Mouse (Mus musculus) midbrain, embryonic 16.5 days (tissue): ENCODE data around the gene Set. TPM values are rescaled to one million over a fixed set of nuclear protein-coding genes. Genes with fewer than 3 reads are reported as not detected.

Source experiments
- ATAC-seq: fragments of 200-750 bp; cut with Nextera tagmentation; 2 replicates; pipeline ENCODE4 v1.8.0; 2017; ENCODE audit warnings: moderate TSS enrichment
- H3K27ac ChIP-seq: fragments of 300-500 bp; sonication (generic); 2 replicates; pipeline ENCODE4 v1.5.1; 2014; ENCODE audit warnings: mild to moderate bottlenecking, low read length, mixed read lengths
- H3K27me3 ChIP-seq: fragments of 300-500 bp; sonication (generic); 2 replicates; pipeline ENCODE4 v1.6.1; 2014; ENCODE audit warnings: low read depth, low read length, mixed read lengths; ENCODE audit not compliant: control insufficient read depth, insufficient read depth
- H3K36me3 ChIP-seq: fragments of 300-500 bp; sonication (generic); 2 replicates; pipeline ENCODE4 v1.6.1; 2014; ENCODE audit warnings: mild to moderate bottlenecking, low read length, moderate library complexity, mixed read lengths; ENCODE audit not compliant: control insufficient read depth, insufficient read depth
- H3K4me1 ChIP-seq: fragments of 300-500 bp; sonication (generic); 2 replicates; pipeline ENCODE4 v1.6.1; 2014; ENCODE audit warnings: mild to moderate bottlenecking, low read length, mixed read lengths; ENCODE audit not compliant: control insufficient read depth, insufficient read depth
- H3K4me2 ChIP-seq: fragments of 300-500 bp; sonication (generic); 2 replicates; pipeline ENCODE4 v1.6.1; 2014; ENCODE audit warnings: mild to moderate bottlenecking, low read length, mixed read lengths
- H3K4me3 ChIP-seq: fragments of 300-500 bp; sonication (generic); 2 replicates; pipeline ENCODE4 v1.5.1; 2014; ENCODE audit warnings: low read depth, mild to moderate bottlenecking, low read length, moderate library complexity, mixed read lengths
- H3K9ac ChIP-seq: fragments of 300-500 bp; sonication (generic); 2 replicates; pipeline ENCODE4 v1.6.1; 2014; ENCODE audit warnings: low read depth, low read length, mixed read lengths
- H3K9me3 ChIP-seq: fragments of 300-500 bp; sonication (generic); replicated peaks from 2 replicates; pipeline ENCODE4 v1.6.1; 2014; ENCODE audit warnings: mild to moderate bottlenecking, low read length, mixed read lengths; ENCODE audit not compliant: control insufficient read depth, poor library complexity, severe bottlenecking
- WGBS: fragments of 180-500 bp; shearing (Covaris S2); extraction: QIAGEN DNeasy Blood & Tissue Kit; methylation state at CpG from one replicate; pipeline ENCODE4 v1.1.7; 2014; 5-methylcytosine and 5-hydroxymethylcytosine counted together
- polyA plus RNA-seq: library from polyadenylated mRNA; unstranded; fragments of >200 nt; fragmentation: Nextera tagmentation; extraction: Ambion mirVana; gene quantifications from 2 replicates; pipeline ENCODE4 v1.2.1, GENCODE M21; 2015

Gene Set
- polyA plus RNA-seq, 1 experiment from 2014 or later = 314 TPM

- H3K27ac ChIP-seq = no peak within 1 kb of the TSS
- no peaks in the 10 kb centered on the region for H3K27me3 ChIP-seq
- under 1% methylated on average over 53 of the region's 53 CpGs for WGBS
- H3K9me3 ChIP-seq = no peaks in the 10 kb centered on the region
- H3K36me3 ChIP-seq = 0 out of 2 replicates have a peak, but pooled peaks cover 1% of the 10 kb centered on the region
- H3K4me1 ChIP-seq = peaks cover 9% of the 10 kb centered on the region
- H3K4me3 ChIP-seq = peak within 1 kb of the TSS; percentile 42
- H3K9ac ChIP-seq = peak within 1 kb of the TSS; percentile 50
- H3K4me2 ChIP-seq = peak within 1 kb of the TSS; percentile 91
- ATAC-seq = peak; percentile 76
Measured at GRCm38 (mm10) chr2:30077502-30078348, 20.5 kb downstream of the Set start, which contains the start of gene Pkn3. Pkn3 (plus strand) TSS chr2:30077684.

GRCm38 (mm10) chr2:30078349-30078712, 21.2 kb downstream of the Set start:
- Histone ChIP-seq H3K27ac (no peak overlapping the region), H3K4me2 (no peak overlapping the region), H3K36me3 (no peaks in the 10 kb centered on the region), H3K9me3 (no peaks in the 10 kb centered on the region), H3K9ac (no peak overlapping the region), H3K4me1 (peaks cover 9% of the 10 kb centered on the region), H3K4me3 (no peak overlapping the region), H3K27me3 (no peaks in the 10 kb centered on the region)
- 25% methylated on average over 10 of the region's 10 CpGs for WGBS
- no peak for ATAC-seq

DNA sequence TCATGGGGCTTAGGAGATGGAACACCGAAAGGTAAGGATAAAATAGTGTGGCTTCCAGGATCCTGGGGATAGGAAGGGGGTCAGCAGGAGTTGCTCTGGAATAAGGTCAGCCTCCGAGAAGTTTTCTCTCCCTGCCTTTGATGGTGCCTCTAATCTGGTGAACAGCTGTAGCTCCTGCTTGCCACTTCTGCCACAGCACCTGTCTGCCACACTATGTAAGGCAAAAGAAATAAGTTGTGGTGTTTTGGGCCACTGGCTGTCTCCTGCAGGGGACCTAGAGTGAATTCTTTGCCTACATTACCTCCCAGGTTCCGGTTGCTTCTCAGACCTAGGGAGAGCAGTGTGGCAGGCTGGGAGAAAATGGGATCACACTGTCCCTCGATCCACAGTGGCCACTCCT, 21.6 kb downstream of the Set start:
- no peak overlapping the region for H3K27ac ChIP-seq
- H3K4me3 ChIP-seq = no peak overlapping the region
- WGBS = 73% methylated on average over 4 of the region's 4 CpGs
- no peak overlapping the region for H3K9ac ChIP-seq
- H3K4me2 ChIP-seq = no peak overlapping the region
- no peaks in the 10 kb centered on the region for H3K27me3 ChIP-seq
- no peak for ATAC-seq
- H3K4me1 ChIP-seq = peaks cover 9% of the 10 kb centered on the region
- no peaks in the 10 kb centered on the region for H3K36me3 ChIP-seq
- H3K9me3 ChIP-seq = no peaks in the 10 kb centered on the region

GRCm38 (mm10) chr2:30080181-30080800, 23.1 kb downstream of the Set start:
- 88% methylated on average over 15 of the region's 15 CpGs for WGBS
- no peak overlapping the region for H3K9ac ChIP-seq
- H3K36me3 ChIP-seq = no peaks in the 10 kb centered on the region
- H3K9me3 ChIP-seq = no peaks in the 10 kb centered on the region
- H3K27ac ChIP-seq = no peak overlapping the region
- H3K27me3 ChIP-seq = no peaks in the 10 kb centered on the region
- no peak for ATAC-seq
- peaks cover 11% of the 10 kb centered on the region for H3K4me1 ChIP-seq
- H3K4me2 ChIP-seq = no peak overlapping the region
- no peak overlapping the region for H3K4me3 ChIP-seq

GRCm38 (mm10) chr2:30084113-30084512, 26.9 kb downstream of the Set start:
- Histone ChIP-seq H3K27me3 (no peaks in the 10 kb centered on the region), H3K9me3 (no peaks in the 10 kb centered on the region), H3K27ac (no peak overlapping the region), H3K4me2 (peak overlapping the region; percentile 46), H3K4me3 (no peak overlapping the region), H3K4me1 (peaks cover 3% of the 10 kb centered on the region; the same call in 1 of the 2 replicates), H3K36me3 (no peaks in the 10 kb centered on the region), H3K9ac (no peak overlapping the region)
- ATAC-seq = no peak
- WGBS = 54% methylated on average over 5 of the region's 5 CpGs

GRCm38 (mm10) chr2:30084632-30085031, 27.5 kb downstream of the Set start:
- Histone ChIP-seq H3K27me3 (no peaks in the 10 kb centered on the region), H3K4me3 (peak overlapping the region; percentile 4; the same call in 1 of the 2 replicates), H3K4me1 (peaks cover 3% of the 10 kb centered on the region; the same call in 1 of the 2 replicates), H3K9me3 (no peaks in the 10 kb centered on the region), H3K9ac (peak overlapping the region; percentile 27), H3K27ac (no peak overlapping the region), H3K4me2 (peak overlapping the region; percentile 46), H3K36me3 (no peaks in the 10 kb centered on the region)
- no peak for ATAC-seq
- WGBS = 6% methylated on average over 12 of the region's 12 CpGs

DNA sequence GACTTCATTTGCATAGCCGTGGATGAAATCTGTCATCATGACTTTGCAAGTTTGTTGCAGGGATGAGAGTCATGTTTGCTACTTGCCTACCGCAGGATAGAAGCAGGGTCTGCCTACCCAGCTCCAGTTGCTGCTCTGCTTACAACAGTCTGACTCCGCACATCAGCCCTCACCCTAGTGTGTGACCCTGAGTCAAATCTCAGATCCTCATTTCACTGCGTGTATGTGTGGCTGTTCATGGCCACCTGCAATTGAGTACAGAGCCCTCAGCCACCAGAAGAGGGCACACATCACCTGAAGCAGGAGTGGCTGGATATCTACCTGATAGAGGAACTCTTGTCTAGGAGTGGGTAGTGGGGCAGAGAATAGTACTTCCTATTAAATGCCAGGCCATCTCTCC, 30.1 kb downstream of the Set start:
- peaks cover 3% of the 10 kb centered on the region; the same call in 1 of the 2 replicates for H3K4me1 ChIP-seq
- ATAC-seq = no peak
- WGBS = 94% methylated on average over 4 of the region's 4 CpGs

DNA sequence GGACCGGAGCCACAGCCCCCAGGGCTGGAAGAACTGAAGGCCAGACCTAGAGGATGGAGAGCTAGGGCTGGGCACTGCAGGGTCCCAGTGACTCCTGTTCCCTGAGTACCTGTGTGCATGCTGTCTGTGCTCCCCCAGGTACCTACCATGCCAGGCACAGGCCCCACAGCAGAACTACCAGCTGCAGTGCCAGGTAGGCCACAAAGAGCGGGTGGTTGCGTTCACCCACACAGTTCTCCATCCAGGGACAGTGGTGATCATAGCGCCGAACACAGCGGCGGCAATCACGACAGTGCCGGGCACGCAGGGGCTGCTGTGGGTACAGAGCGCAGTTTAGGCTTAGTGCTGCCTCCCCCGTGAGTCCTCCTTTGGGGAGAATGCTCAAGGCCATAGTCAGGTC, 34.3 kb downstream of the Set start:
- H3K27ac ChIP-seq = no peak overlapping the region
- H3K27me3 ChIP-seq = no peaks in the 10 kb centered on the region
- no peak overlapping the region for H3K4me2 ChIP-seq
- WGBS = 96% methylated on average over 12 of the region's 12 CpGs
- peaks cover 12% of the 10 kb centered on the region for H3K4me1 ChIP-seq
- no peak for ATAC-seq
- H3K9ac ChIP-seq = no peak overlapping the region
- peaks cover 3% of the 10 kb centered on the region; the same call in 1 of the 2 replicates for H3K36me3 ChIP-seq
- H3K4me3 ChIP-seq = no peak overlapping the region
- H3K9me3 ChIP-seq = no peaks in the 10 kb centered on the region

More for the DNA sequence above, 30.1 kb downstream of the Set start:
- H3K36me3 ChIP-seq = peaks cover 3% of the 10 kb centered on the region; the same call in 1 of the 2 replicates
- H3K4me3 ChIP-seq = no peak overlapping the region
- H3K4me2 ChIP-seq = no peak overlapping the region
- no peaks in the 10 kb centered on the region for H3K27me3 ChIP-seq
- no peak overlapping the region for H3K9ac ChIP-seq
- no peak overlapping the region for H3K27ac ChIP-seq
- H3K9me3 ChIP-seq = no peaks in the 10 kb centered on the region
